Mouse (Mus musculus) myocyte (in vitro differentiated cells): Measurements from ENCODE around the gene Olfr522. TPM values are rescaled to one million over a fixed set of nuclear protein-coding genes. Genes with fewer than 3 reads are reported as not detected.

Experiments
- H3K27me3 ChIP-seq: one replicate; pipeline ENCODE4 v1.6.1; 2011; ENCODE audit not compliant: control insufficient read depth, insufficient read depth, insufficient read length
- H3K36me3 ChIP-seq: one replicate; pipeline ENCODE4 v1.6.1; 2011; ENCODE audit not compliant: control insufficient read depth, insufficient read depth
- H3K4me2 ChIP-seq: one replicate; pipeline ENCODE4 v1.6.1; 2011; ENCODE audit warnings: low read depth, control low read depth
- H3K4me3 ChIP-seq: one replicate; pipeline ENCODE4 v1.5.1; 2011; ENCODE audit warnings: mild to moderate bottlenecking, control low read depth, moderate library complexity
- H3K79me2 ChIP-seq: one replicate; pipeline ENCODE4 v1.6.1; 2011; ENCODE audit not compliant: control insufficient read depth, insufficient read depth
- H3ac ChIP-seq: one replicate; pipeline ENCODE4 v1.6.1; 2011; ENCODE audit not compliant: control insufficient read depth, insufficient read length
- CEBPB ChIP-seq: IDR thresholded peaks from 2 replicates; pipeline ENCODE4 v1.6.1; 2011; ENCODE audit warnings: mild to moderate bottlenecking, moderate library complexity; ENCODE audit not compliant: poor library complexity, insufficient read depth, severe bottlenecking
- E2F4 ChIP-seq: IDR thresholded peaks from one replicate; pipeline ENCODE4 v1.6.1; 2011; ENCODE audit warnings: mild to moderate bottlenecking, control low read depth, moderate library complexity; ENCODE audit not compliant: insufficient read depth
- MAX ChIP-seq: IDR thresholded peaks from one replicate; pipeline ENCODE4 v1.6.1; 2011; ENCODE audit warnings: low read depth, mild to moderate bottlenecking, control low read depth
- MYOD1 ChIP-seq, 3 experiments: IDR thresholded peaks; one replicate each; pipeline ENCODE4 v1.6.1; 2011; ENCODE audit warnings: control low read depth in 2 of 3, low read depth in 2 of 3, mild to moderate bottlenecking in 2 of 3, moderate library complexity in 1 of 3; ENCODE audit not compliant: insufficient read length in 2 of 3, control insufficient read depth in 1 of 3
- MYOG ChIP-seq, 3 experiments: IDR thresholded peaks; one replicate each; pipeline ENCODE4 v1.6.1; 2011; ENCODE audit warnings: control low read depth in 2 of 3, low read depth in 2 of 3, mild to moderate bottlenecking in 2 of 3; ENCODE audit not compliant: insufficient read length in 2 of 3, control insufficient read depth in 1 of 3, insufficient read depth in 1 of 3
- POLR2A ChIP-seq: IDR thresholded peaks from one replicate; pipeline ENCODE4 v1.6.1; 2011; ENCODE audit warnings: low read depth, mild to moderate bottlenecking, control low read depth, moderate library complexity; ENCODE audit not compliant: insufficient read length
- POLR2AphosphoS2 ChIP-seq: IDR thresholded peaks from one replicate; pipeline ENCODE4 v1.6.1; 2011; ENCODE audit warnings: low read depth, control low read depth; ENCODE audit not compliant: insufficient read length
- REST ChIP-seq: IDR thresholded peaks from one replicate; pipeline ENCODE4 v1.6.1; 2011; ENCODE audit warnings: mild to moderate bottlenecking, control low read depth, moderate library complexity; ENCODE audit not compliant: insufficient read depth, insufficient read length
- SRF ChIP-seq: IDR thresholded peaks from one replicate; pipeline ENCODE4 v1.6.1; 2011; ENCODE audit warnings: low read depth; ENCODE audit not compliant: control insufficient read depth, insufficient read length
- TCF12 ChIP-seq: IDR thresholded peaks from one replicate; pipeline ENCODE4 v1.6.1; 2011; ENCODE audit warnings: mild to moderate bottlenecking, control low read depth; ENCODE audit not compliant: poor library complexity, insufficient read depth, severe bottlenecking
- TCF3 ChIP-seq: IDR thresholded peaks from one replicate; pipeline ENCODE4 v1.6.1; 2011; ENCODE audit warnings: low read depth, control low read depth; ENCODE audit not compliant: insufficient read length
- USF1 ChIP-seq: IDR thresholded peaks from one replicate; pipeline ENCODE4 v1.6.1; 2011; ENCODE audit warnings: low read depth, mild to moderate bottlenecking, control low read depth, moderate library complexity
- polyA plus RNA-seq: library from polyadenylated mRNA; unstranded; fragments of >200 nt; fragmentation: generic; extraction: Trizol; gene quantifications from one replicate; pipeline ENCODE4 v1.2.1, GENCODE M21; 2012; ENCODE audit warnings: missing spikeins

Gene Olfr522
- not detected for polyA plus RNA-seq

DNA sequence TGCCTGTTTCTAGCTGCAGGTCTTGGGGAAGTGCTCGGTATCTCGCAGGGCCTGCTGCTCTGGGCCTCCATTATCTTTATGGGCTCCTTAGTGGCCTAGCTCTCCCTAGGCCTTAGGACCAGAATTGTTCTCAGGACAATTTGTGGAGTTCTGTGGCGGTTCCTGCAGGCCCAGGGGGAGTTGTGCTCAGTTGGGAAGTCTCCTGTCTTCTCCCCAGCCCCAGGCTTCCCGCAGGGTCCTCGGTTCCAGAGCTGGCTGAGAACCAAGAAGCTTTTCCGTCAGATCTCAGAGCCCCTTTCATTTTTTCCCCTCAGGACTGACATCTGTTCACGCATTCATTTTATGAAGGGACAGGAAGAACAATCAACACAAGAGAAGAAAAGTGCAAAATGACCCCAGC, at the start of gene Olfr522:
Olfr522 (minus strand) TSS at position 101 of the 400 bp plus-strand sequence.
- Histone ChIP-seq H3K4me3 (no peak within 1 kb of the TSS), H3K79me2 (no peaks in the 10 kb centered on the region), H3K4me2 (no peak within 1 kb of the TSS), H3ac (no peak within 1 kb of the TSS), H3K36me3 (no peaks in the 10 kb centered on the region), H3K27me3 (peaks cover 7% of the 10 kb centered on the region)
- TF ChIP-seq REST (no peak), POLR2AphosphoS2 (no peak), MYOD1 (IDR thresholded peaks at IDR 0.05; ENCODE audit: control insufficient read depth in 1 of 3, insufficient read length in 2 of 3, low read depth in 2 of 3) (no peak), TCF12 (no peak), SRF (no peak), CEBPB (no peak), MAX (no peak), TCF3 (no peak), MYOG (IDR thresholded peaks at IDR 0.05; ENCODE audit: control insufficient read depth in 1 of 3, insufficient read depth in 1 of 3, insufficient read length in 2 of 3, low read depth in 2 of 3) (no peak), USF1 (no peak), POLR2A (no peak), E2F4 (no peak)

DNA sequence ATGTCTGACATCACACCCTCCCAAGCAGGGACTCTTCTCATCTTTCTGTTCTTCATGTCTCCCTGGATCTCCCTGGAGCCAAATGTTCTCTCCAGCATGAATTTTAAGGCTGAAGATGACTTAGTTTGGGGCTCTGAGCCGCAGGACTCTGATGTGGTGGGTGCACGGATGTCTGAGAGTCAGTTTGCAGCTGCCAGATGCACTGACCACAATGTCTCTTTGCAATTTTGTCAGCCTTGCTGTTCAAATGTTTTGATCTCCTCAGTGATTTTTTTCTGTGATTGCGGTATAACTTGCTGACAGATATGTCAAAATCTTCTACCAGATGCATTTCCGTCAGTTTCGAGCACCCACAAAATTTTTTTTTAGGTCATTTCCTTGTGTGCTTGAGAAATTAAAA, 49.3 kb upstream of the Olfr522 start:
- TF ChIP-seq E2F4 (no peak), MYOG (IDR thresholded peaks at IDR 0.05; ENCODE audit: control insufficient read depth in 1 of 3, insufficient read depth in 1 of 3, insufficient read length in 2 of 3, low read depth in 2 of 3) (peak in 2 of 3 experiments; percentile 7 to 32), CEBPB (no peak), POLR2AphosphoS2 (no peak), POLR2A (no peak), TCF3 (peak; percentile 46), SRF (no peak), USF1 (no peak), TCF12 (no peak), MYOD1 (IDR thresholded peaks at IDR 0.05; ENCODE audit: control insufficient read depth in 1 of 3, insufficient read length in 2 of 3, low read depth in 2 of 3) (peak in 2 of 3 experiments; percentile 70 to 87), REST (no peak), MAX (no peak)
- Histone ChIP-seq H3K4me2 (peak overlapping the region; percentile 51), H3K79me2 (no peaks in the 10 kb centered on the region), H3K36me3 (no peaks in the 10 kb centered on the region), H3ac (no peak overlapping the region), H3K4me3 (no peak overlapping the region), H3K27me3 (no peaks in the 10 kb centered on the region)

DNA sequence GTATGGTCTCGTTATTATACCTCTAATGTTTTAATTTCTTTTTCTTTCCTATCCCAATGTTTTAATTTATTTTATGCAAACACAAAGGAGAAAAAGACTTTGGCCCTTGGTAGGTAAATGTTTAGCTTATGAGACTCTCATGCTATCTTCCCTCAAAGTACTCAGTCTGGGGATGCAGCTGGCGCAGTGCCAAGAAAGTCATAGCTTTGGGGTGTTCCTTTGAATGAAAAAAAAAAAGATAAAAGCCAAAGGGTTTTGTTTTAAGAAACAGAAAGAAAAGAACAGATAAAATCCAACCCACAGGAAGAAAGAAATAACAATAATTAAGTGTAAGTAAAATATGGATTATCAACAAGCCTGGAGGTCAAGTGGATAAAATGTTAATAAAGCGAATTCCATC, 44.1 kb upstream of the Olfr522 start:
- Histone ChIP-seq H3K27me3 (no peaks in the 10 kb centered on the region), H3K79me2 (no peaks in the 10 kb centered on the region), H3K4me2 (no peak overlapping the region), H3ac (no peak overlapping the region), H3K36me3 (no peaks in the 10 kb centered on the region), H3K4me3 (no peak overlapping the region)
- TF ChIP-seq E2F4 (no peak), POLR2A (no peak), POLR2AphosphoS2 (no peak), MYOD1 (IDR thresholded peaks at IDR 0.05; ENCODE audit: control insufficient read depth in 1 of 3, insufficient read length in 2 of 3, low read depth in 2 of 3) (no peak), REST (no peak), MAX (no peak), SRF (no peak), MYOG (IDR thresholded peaks at IDR 0.05; ENCODE audit: control insufficient read depth in 1 of 3, insufficient read depth in 1 of 3, insufficient read length in 2 of 3, low read depth in 2 of 3) (no peak), TCF3 (no peak), USF1 (no peak), CEBPB (no peak), TCF12 (no peak)

DNA sequence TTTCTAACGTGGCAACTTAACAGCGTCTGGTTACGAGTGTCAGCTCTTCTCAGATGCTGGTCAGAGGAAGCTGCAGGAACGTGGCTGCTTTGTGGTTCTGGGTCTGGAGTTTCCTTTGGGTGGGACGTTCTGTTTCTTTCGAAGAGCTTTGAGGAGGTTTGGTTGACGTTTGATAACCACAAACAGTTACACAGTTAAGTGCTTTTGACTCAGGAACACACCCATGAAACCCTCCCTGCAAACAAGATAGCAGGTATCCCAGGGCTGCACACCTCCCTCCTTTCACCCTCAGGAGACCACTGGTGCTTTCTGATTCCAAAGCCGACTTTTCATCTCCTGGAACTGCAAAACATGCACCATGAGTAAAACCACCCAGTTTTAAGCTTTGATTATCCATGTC, 43.6 kb upstream of the Olfr522 start:
- Histone ChIP-seq H3K79me2 (no peaks in the 10 kb centered on the region), H3K4me2 (no peak overlapping the region), H3K36me3 (no peaks in the 10 kb centered on the region), H3K4me3 (no peak overlapping the region), H3ac (no peak overlapping the region), H3K27me3 (no peaks in the 10 kb centered on the region)
- TF ChIP-seq MAX (no peak), CEBPB (no peak), REST (no peak), SRF (no peak), USF1 (no peak)

DNA sequence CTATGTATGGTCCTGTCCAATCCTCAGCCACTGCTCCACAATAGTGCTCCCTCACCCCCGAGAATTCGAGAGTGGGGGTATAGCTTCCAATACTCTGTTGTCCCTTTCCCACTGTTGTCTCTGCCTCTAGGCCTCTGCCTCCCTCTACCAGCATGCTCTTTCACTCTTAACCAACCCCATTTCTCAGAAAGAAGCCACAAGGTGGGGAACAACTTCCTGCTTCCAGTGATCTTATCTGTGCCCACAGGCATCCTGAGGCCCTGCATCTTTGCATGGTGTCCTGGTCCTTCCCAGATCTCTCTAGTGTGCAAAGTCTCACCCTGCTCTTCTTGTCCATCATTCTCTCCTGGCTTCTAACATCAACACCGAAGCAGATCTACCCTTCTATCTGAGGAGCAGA, 42.3 kb upstream of the Olfr522 start:
- Histone ChIP-seq H3ac (no peak overlapping the region), H3K27me3 (no peaks in the 10 kb centered on the region), H3K36me3 (no peaks in the 10 kb centered on the region), H3K4me3 (no peak overlapping the region), H3K79me2 (no peaks in the 10 kb centered on the region), H3K4me2 (no peak overlapping the region)
- TF ChIP-seq TCF3 (no peak), POLR2AphosphoS2 (no peak), CEBPB (no peak), USF1 (no peak), MAX (no peak), TCF12 (no peak), MYOG (IDR thresholded peaks at IDR 0.05; ENCODE audit: control insufficient read depth in 1 of 3, insufficient read depth in 1 of 3, insufficient read length in 2 of 3, low read depth in 2 of 3) (no peak)
